22 mouse cellular contexts compared by ENCODE assay signal in genomic region chr14:60320813-60321212, GRCm38 (mm10). TPM values are rescaled to one million over a fixed set of nuclear protein-coding genes. Genes with fewer than 3 reads are reported as not detected.
DNase-seq lines count a peak whose midpoint lies in the region; ATAC-seq and TF ChIP-seq lines count a peak whose summit lies in the region.
"Had no signal": no experiment of that assay in that cellular context is flagged by ENCODE, and none has a peak within 500 bp of the region (broad histone marks: within the 10 kb centered on the region; RNA-seq: fewer than 3 reads in every experiment).

No protein-coding gene starts in this region.

- ATAC-seq in midbrain, embryonic 11.5 days (ENCODE audit: low FRiP score), result no peak
- ATAC-seq: forebrain, embryonic 13.5 days; forebrain, embryonic 16.5 days had no signal

- in situ Hi-C loops in CH12.LX (cut with MboI; ENCODE audit: low pct_ligation_motif_present, low pct_unique_long_range_greater_than_20kb, low sequenced_read_pairs), result no loop called here

- no peak for DNase-seq in midbrain, embryonic 10.5 days (ENCODE audit: low spot score)
- no peak for DNase-seq in midbrain, embryonic 11.5 days (ENCODE audit: low spot score, missing footprints)
- DNase-seq in CH12.LX (ENCODE audit: extremely low read depth) (no peak), R1 (ENCODE audit: low read depth, low spot score) (peak; percentile 44)
- DNase-seq in thymus, adult 18-20 months, result no peak
- no peak for DNase-seq in lung, postnatal 14 days
- DNase-seq: adrenal gland, postnatal 10 days; adrenal gland, postnatal 36 days; cerebellum, adult 18-20 months; cerebellum, adult 9-10 months; cerebellum, postnatal 14 days; gastrocnemius, postnatal 10 days; gastrocnemius, postnatal 36 days; heart, adult 2 months had no signal

- 80% methylated on average over 3 of the region's 3 CpGs for WGBS in midbrain, embryonic 10.5 days
- 76% methylated on average over 3 of the region's 3 CpGs for WGBS in midbrain, embryonic 11.5 days

- no peaks in the 10 kb centered on the region for H3K4me1 ChIP-seq in midbrain, embryonic 10.5 days
- no peaks in the 10 kb centered on the region for H3K4me1 ChIP-seq in midbrain, embryonic 11.5 days (ENCODE audit: control insufficient read depth, insufficient read depth, low read length)
- peaks cover under 1% of the 10 kb centered on the region in 2 experiments; a peak in 1 of 4 replicates for H3K4me1 ChIP-seq in CH12.LX (ENCODE audit: control insufficient read depth in 1 of 2, insufficient read depth in 2 of 2)
- H3K4me1 ChIP-seq: forebrain, embryonic 10.5 days; forebrain, embryonic 13.5 days; hindbrain, embryonic 12.5 days; hindbrain, embryonic 15.5 days had no signal

- no peak overlapping the region for H3K9ac ChIP-seq in midbrain, embryonic 11.5 days (ENCODE audit: low read length)
- H3K9ac ChIP-seq in CH12.LX (ENCODE audit: insufficient read depth, low read depth), result no peak overlapping the region
- H3K9ac ChIP-seq: forebrain, embryonic 13.5 days; hindbrain, embryonic 12.5 days; hindbrain, embryonic 15.5 days had no signal

- H3K79me2 ChIP-seq in CH12.LX (replicated peaks; ENCODE audit: control insufficient read depth, extremely low read depth, insufficient read depth, poor library complexity, severe bottlenecking), result no peaks in the 10 kb centered on the region

- dilution Hi-C loops in CH12.LX (cut with MboI; ENCODE audit: extremely low pct_ligation_motif_present, extremely low pct_unique_long_range_greater_than_20kb, low sequenced_read_pairs), result no loop called here

- no peak for TF ChIP-seq POLR2A in CH12.LX (IDR thresholded peaks at IDR 0.05; ENCODE audit: low read depth, low read length)

- no peak overlapping the region for H3K4me2 ChIP-seq in midbrain, embryonic 11.5 days
- no peak overlapping the region for H3K4me2 ChIP-seq in CH12.LX (ENCODE audit: insufficient read depth, low read depth, poor library complexity, severe bottlenecking)
- H3K4me2 ChIP-seq: forebrain, embryonic 13.5 days; heart, embryonic 11.5 days; hindbrain, embryonic 12.5 days; hindbrain, embryonic 15.5 days had no signal

- no peaks in the 10 kb centered on the region for H3K9me3 ChIP-seq in midbrain, embryonic 10.5 days (replicated peaks)
- H3K9me3 ChIP-seq in midbrain, embryonic 11.5 days (ENCODE audit: control insufficient read depth, low read length), result no peaks in the 10 kb centered on the region
- no peaks in the 10 kb centered on the region for H3K9me3 ChIP-seq in CH12.LX (replicated peaks; ENCODE audit: low read length)
- H3K9me3 ChIP-seq: forebrain, embryonic 10.5 days; forebrain, embryonic 13.5 days; hindbrain, embryonic 12.5 days; hindbrain, embryonic 15.5 days had no signal

- TF ChIP-seq RAD21 in CH12.LX (IDR thresholded peaks at IDR 0.05; ENCODE audit: low read depth, low read length), result no peak; the same call in none of the 2 replicates

- TF ChIP-seq CTCF in CH12.LX (conservative IDR thresholded peaks at IDR 0.05 in 1 of 2, IDR thresholded peaks at IDR 0.05 in 1 of 2; ENCODE audit: low read depth in 2 of 2, low read length in 2 of 2), result peak in 1 of 2 experiments; percentile 57; a peak in 2 of 4 replicates

- H3K4me3 ChIP-seq in midbrain, embryonic 10.5 days, result no peak overlapping the region
- H3K4me3 ChIP-seq in midbrain, embryonic 11.5 days (ENCODE audit: low read depth, low read length), result no peak overlapping the region
- no peak overlapping the region for H3K4me3 ChIP-seq in CH12.LX (replicated peaks in 1 of 3; ENCODE audit: low read depth in 2 of 3, low read length in 2 of 3, poor library complexity in 1 of 3)
- H3K4me3 ChIP-seq: forebrain, embryonic 10.5 days; forebrain, embryonic 13.5 days; heart, adult 2 months; hindbrain, embryonic 12.5 days; hindbrain, embryonic 15.5 days had no signal

- 0 out of 2 replicates have a peak overlapping the region, but pooled peaks have one; percentile 13 for H3K27ac ChIP-seq in midbrain, embryonic 10.5 days (replicated peaks)
- no peak overlapping the region for H3K27ac ChIP-seq in midbrain, embryonic 11.5 days (ENCODE audit: low read depth, low read length)
- H3K27ac ChIP-seq in CH12.LX (ENCODE audit: insufficient read depth, low read depth), result no peak overlapping the region
- H3K27ac ChIP-seq: forebrain, embryonic 10.5 days; forebrain, embryonic 13.5 days; heart, adult 2 months; hindbrain, embryonic 12.5 days; hindbrain, embryonic 15.5 days had no signal

- H3K27me3 ChIP-seq in midbrain, embryonic 10.5 days (ENCODE audit: low read depth, poor library complexity, severe bottlenecking), result no peaks in the 10 kb centered on the region
- H3K27me3 ChIP-seq in midbrain, embryonic 11.5 days (ENCODE audit: control insufficient read depth, insufficient read depth, low read length), result no peaks in the 10 kb centered on the region
- H3K27me3 ChIP-seq in CH12.LX (replicated peaks), result no peaks in the 10 kb centered on the region
- H3K27me3 ChIP-seq: forebrain, embryonic 13.5 days; hindbrain, embryonic 12.5 days; hindbrain, embryonic 15.5 days had no signal

- TF ChIP-seq EP300 in CH12.LX (IDR thresholded peaks at IDR 0.05; ENCODE audit: low read length), result no peak

- no peaks in the 10 kb centered on the region for H3K36me3 ChIP-seq in midbrain, embryonic 10.5 days
- no peaks in the 10 kb centered on the region for H3K36me3 ChIP-seq in midbrain, embryonic 11.5 days (ENCODE audit: control insufficient read depth, insufficient read depth, low read length)
- no peaks in the 10 kb centered on the region for H3K36me3 ChIP-seq in CH12.LX (replicated peaks in 1 of 2; ENCODE audit: control insufficient read depth in 1 of 2, insufficient read depth in 1 of 2, low read length in 1 of 2)
- H3K36me3 ChIP-seq: forebrain, embryonic 10.5 days; hindbrain, embryonic 12.5 days; hindbrain, embryonic 15.5 days had no signal

TF ChIP-seq in CH12.LX, 34 proteins besides CTCF, POLR2A, EP300 and RAD21:
- TF ChIP-seq TBP (conservative IDR thresholded peaks at IDR 0.05; ENCODE audit: low read depth, low read length) (no peak), SMC3 (IDR thresholded peaks at IDR 0.05; ENCODE audit: low read depth, low read length) (peak; percentile 27; the same call in 1 of the 2 replicates)

RNA-seq across cellular contexts. Expression of gene Amer2, which starts 52.2 kb away (rescaled TPM):
- polyA plus RNA-seq in midbrain, embryonic 10.5 days (2016; fragmentation: Nextera tagmentation; extraction: Ambion mirVana), result 9.9 and 14.1 TPM in 2 replicates
- 11.2 and 12.5 TPM in 2 replicates for polyA plus RNA-seq in midbrain, embryonic 11.5 days (2014; fragmentation: Nextera tagmentation; extraction: Ambion mirVana)
- total RNA-seq in CH12.LX (2012; rRNA removed) (not detected in 2 replicates), CH12.LX (2014; rRNA removed) (not detected in 2 replicates)
- polyA plus RNA-seq in CH12.LX (2012; ENCODE audit: insufficient read length, low read depth), result not detected in 2 replicates
- total RNA-seq: gastrocnemius, postnatal 36 days; heart, adult 2 months; heart, postnatal 25 days; MEL had no signal

RNA-seq across cellular contexts. Expression of gene Mtmr6, which starts 55.8 kb away (rescaled TPM):
- polyA plus RNA-seq in midbrain, embryonic 10.5 days (2016; fragmentation: Nextera tagmentation; extraction: Ambion mirVana), result 29.9 and 42.0 TPM in 2 replicates
- 51.0 and 57.4 TPM in 2 replicates for polyA plus RNA-seq in midbrain, embryonic 11.5 days (2014; fragmentation: Nextera tagmentation; extraction: Ambion mirVana)
- total RNA-seq in CH12.LX (2012; rRNA removed) (15.8 and 18.5 TPM in 2 replicates), CH12.LX (2014; rRNA removed) (20.3 and 25.3 TPM in 2 replicates)
- polyA plus RNA-seq in CH12.LX (2012; ENCODE audit: insufficient read length, low read depth), result 10.4 and 11.7 TPM in 2 replicates

Comparison
In these comparisons a context has a peak if more than half of its experiments do, and no peak if none do; other contexts are left out.
1. RNA of gene Amer2, which starts 52.2 kb away (polyA plus RNA-seq): 11.2 to 12.5 TPM in midbrain, embryonic 11.5 days and 9.9 to 14.1 TPM in midbrain, embryonic 10.5 days; not detected in CH12.LX; every median in the first group is over 10 times any median in the second.